Mouse (Mus musculus) forebrain, postnatal 0 days (tissue): ENCODE results near the gene Gm28053. TPM values are rescaled to one million over a fixed set of nuclear protein-coding genes. Genes with fewer than 3 reads are reported as not detected.

Experiments
- ATAC-seq: fragments of 200-750 bp; cut with Nextera tagmentation; 2 replicates; pipeline ENCODE4 v1.8.0; 2017; ENCODE audit warnings: mild to moderate bottlenecking, moderate library complexity
- DNase-seq: peaks from one replicate; pipeline ENCODE4 v3.0.0-alpha.2; 2015
- H3K27ac ChIP-seq: fragments of 300-500 bp; sonication (generic); 2 replicates; pipeline ENCODE4 v1.5.1; 2014; ENCODE audit warnings: low read depth, mild to moderate bottlenecking, antibody characterized with exemption, low read length, moderate library complexity, mixed read lengths
- H3K27me3 ChIP-seq: fragments of 300-500 bp; sonication (generic); 2 replicates; pipeline ENCODE4 v1.6.1; 2014; ENCODE audit warnings: mild to moderate bottlenecking, low read length, mixed read lengths; ENCODE audit not compliant: insufficient read depth
- H3K36me3 ChIP-seq: fragments of 300-500 bp; sonication (generic); 2 replicates; pipeline ENCODE4 v1.6.1; 2014; ENCODE audit warnings: mild to moderate bottlenecking, moderate library complexity; ENCODE audit not compliant: insufficient read depth
- H3K4me1 ChIP-seq: fragments of 300-500 bp; sonication (generic); 2 replicates; pipeline ENCODE4 v1.6.1; 2014; ENCODE audit warnings: antibody characterized with exemption; ENCODE audit not compliant: insufficient read depth
- H3K4me2 ChIP-seq: fragments of 300-500 bp; sonication (generic); 2 replicates; pipeline ENCODE4 v1.6.1; 2014; ENCODE audit warnings: low read depth, mild to moderate bottlenecking, moderate library complexity
- H3K4me3 ChIP-seq: fragments of 300-500 bp; sonication (generic); 2 replicates; pipeline ENCODE4 v1.5.1; 2014; ENCODE audit warnings: low read depth, low read length, mixed read lengths
- H3K9ac ChIP-seq: fragments of 300-500 bp; sonication (generic); 2 replicates; pipeline ENCODE4 v1.6.1; 2014; ENCODE audit warnings: mild to moderate bottlenecking
- H3K9me3 ChIP-seq: fragments of 300-500 bp; sonication (generic); 2 replicates; pipeline ENCODE4 v1.6.1; 2016; ENCODE audit warnings: low read length
- CTCF ChIP-seq: sonication (generic); IDR thresholded peaks from 2 replicates; pipeline ENCODE4 v1.5.1; 2016; ENCODE audit warnings: antibody characterized with exemption, control low read depth, low read depth
- WGBS: fragments of 180-500 bp; shearing (Covaris S2); extraction: QIAGEN DNeasy Blood & Tissue Kit; methylation state at CpG from one replicate; pipeline ENCODE4 v1.1.7; 2014; 5-methylcytosine and 5-hydroxymethylcytosine counted together
- polyA plus RNA-seq: library from polyadenylated mRNA; unstranded; fragments of >200 nt; fragmentation: Nextera tagmentation; extraction: Ambion mirVana; gene quantifications from 2 replicates; pipeline ENCODE4 v1.2.1, GENCODE M21; 2015
- total RNA-seq: library from RNA; depleted of rRNA; stranded (reverse); fragments of >200 nt; gene quantifications from 2 replicates; pipeline ENCODE4 v1.2.3, GENCODE M21; 2014

Gm28053 gene
- total and polyA plus RNA-seq, 2 experiments from 2014 or later: not detected

DNA sequence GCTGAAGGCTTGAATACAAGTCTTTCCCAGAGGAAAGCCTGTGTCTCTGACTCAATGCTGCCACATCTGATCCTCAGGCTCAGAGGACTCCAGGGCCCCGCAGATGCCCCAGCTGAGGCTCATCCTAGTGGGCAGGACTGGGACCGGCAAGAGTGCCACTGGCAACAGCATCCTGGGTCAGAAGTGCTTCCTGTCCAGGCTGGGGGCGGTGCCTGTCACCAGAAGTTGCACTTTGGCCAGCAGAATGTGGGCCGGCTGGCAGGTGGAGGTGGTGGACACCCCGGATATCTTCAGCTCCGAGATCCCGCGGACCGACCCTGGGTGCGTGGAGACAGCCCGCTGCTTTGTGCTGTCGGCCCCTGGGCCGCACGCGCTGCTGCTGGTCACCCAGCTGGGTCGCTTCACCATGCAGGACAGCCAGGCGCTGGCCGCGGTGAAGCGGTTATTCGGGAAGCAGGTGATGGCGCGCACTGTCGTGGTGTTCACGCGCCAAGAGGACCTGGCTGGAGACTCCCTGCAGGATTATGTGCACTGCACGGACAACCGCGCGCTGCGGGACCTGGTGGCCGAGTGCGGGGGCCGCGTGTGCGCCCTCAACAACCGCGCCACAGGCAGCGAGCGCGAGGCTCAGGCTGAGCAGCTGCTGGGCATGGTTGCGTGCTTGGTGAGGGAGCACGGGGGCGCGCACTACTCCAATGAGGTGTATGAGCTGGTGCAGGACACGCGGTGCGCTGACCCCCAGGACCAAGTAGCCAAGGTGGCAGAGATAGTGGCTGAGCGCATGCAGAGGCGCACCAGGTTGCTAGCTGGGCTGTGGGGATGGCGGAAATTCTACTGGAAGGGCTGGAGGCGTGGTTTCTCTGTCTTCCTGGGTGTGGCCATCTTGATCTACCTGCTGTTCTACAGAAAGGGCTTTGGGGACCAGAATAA is 24.3 kb downstream of the Gm28053 start:
- Histone ChIP-seq H3K27ac (no peak overlapping the region), H3K27me3 (peaks cover 19% of the 10 kb centered on the region), H3K4me3 (peak overlapping the region; percentile 43), H3K4me2 (peak overlapping the region; percentile 79), H3K9ac (peak overlapping the region; percentile 58), H3K9me3 (no peaks in the 10 kb centered on the region), H3K36me3 (no peaks in the 10 kb centered on the region), H3K4me1 (no peaks in the 10 kb centered on the region)
- ATAC-seq: peak; percentile 72
- WGBS: 6% methylated on average over 52 of the region's 52 CpGs
- no peak for TF ChIP-seq CTCF
- DNase-seq: peak; percentile 45

DNA sequence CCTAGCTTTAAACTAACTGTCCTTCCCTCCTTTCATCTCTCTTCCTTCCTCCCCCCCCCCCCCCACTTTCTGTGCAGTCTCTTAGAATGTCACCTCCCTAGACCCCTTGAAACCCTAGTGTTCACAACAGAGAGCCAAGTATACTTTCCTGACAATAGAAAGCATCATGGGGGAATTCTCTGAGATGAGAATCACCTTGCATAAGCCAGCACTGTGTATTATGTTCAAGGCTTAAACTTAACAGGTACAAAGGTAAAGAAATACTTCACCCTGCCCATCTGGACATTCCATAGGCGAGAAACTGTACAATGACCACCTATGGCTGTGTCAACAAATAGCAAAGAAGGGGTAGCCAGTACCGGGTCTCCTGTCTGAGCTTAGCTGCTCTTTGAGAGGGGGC is 27.1 kb downstream of the Gm28053 start:
- Histone ChIP-seq H3K4me3 (no peak overlapping the region), H3K9ac (no peak overlapping the region), H3K27me3 (peaks cover 19% of the 10 kb centered on the region), H3K4me1 (no peaks in the 10 kb centered on the region), H3K9me3 (no peaks in the 10 kb centered on the region), H3K4me2 (no peak overlapping the region; the same call in 1 of the 2 replicates), H3K27ac (no peak overlapping the region), H3K36me3 (no peaks in the 10 kb centered on the region)
- WGBS: 61% methylated on average over 2 of the region's 2 CpGs
- DNase-seq (no peak), ATAC-seq (no peak)
- TF ChIP-seq CTCF: no peak

DNA sequence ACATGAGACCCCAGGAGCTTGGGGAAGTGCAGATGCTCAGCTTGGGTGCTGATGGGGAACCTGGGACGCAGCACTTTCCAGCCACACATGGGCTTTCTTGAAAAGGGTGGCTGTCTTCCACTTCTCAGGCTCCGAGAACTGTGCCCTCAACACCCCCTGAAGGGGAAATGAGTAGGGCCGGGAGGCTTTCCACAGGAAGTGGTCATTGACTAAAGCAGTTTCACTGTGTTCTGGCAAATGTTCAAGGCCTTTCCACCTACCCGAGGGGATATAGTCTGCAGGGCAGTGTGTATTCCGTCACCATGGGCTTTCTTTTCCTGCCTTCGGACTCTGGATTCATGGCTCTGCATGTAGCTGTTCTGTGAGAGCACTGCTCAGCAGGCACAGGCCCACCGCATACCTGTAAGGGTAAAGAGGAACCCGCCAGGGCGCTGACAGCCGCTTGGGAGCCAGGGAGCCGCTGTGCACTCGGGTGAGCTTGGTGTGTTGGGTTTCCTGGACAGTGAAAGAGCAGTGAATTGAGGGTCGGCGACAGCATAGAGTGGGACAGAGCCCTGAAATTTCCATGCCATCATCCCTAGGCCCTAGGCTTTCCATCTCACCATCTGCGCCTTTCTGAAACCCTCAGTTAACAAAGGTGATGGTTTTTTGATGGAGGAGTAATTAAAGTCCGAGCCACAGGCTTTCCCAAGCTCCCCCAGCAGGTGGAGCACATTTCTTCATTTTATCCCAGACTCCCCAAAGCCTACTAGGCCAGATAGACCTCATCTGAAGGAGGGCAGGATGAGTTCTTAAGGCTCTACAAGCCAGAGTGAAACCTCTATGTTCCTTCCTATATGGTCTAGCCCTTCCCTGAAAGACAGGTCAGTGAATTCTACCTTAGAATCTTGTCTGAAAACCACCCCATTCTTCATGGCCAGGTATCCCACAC is 27.8 kb downstream of the Gm28053 start, which contains the start of gene Gimap5:
Gene Gimap5 (plus strand): TSS at position 239 of the 931 bp plus-strand sequence.
- Histone ChIP-seq H3K27me3 (peaks cover 14% of the 10 kb centered on the region), H3K27ac (no peak within 1 kb of the TSS), H3K4me3 (no peak within 1 kb of the TSS), H3K9me3 (no peaks in the 10 kb centered on the region), H3K4me1 (no peaks in the 10 kb centered on the region), H3K36me3 (no peaks in the 10 kb centered on the region), H3K4me2 (no peak within 1 kb of the TSS; the same call in 1 of the 2 replicates), H3K9ac (no peak within 1 kb of the TSS)
- TF ChIP-seq CTCF: peak; percentile 58
- WGBS: 40% methylated on average over 16 of the region's 16 CpGs
- DNase-seq (peak; percentile 27), ATAC-seq (no peak)

DNA sequence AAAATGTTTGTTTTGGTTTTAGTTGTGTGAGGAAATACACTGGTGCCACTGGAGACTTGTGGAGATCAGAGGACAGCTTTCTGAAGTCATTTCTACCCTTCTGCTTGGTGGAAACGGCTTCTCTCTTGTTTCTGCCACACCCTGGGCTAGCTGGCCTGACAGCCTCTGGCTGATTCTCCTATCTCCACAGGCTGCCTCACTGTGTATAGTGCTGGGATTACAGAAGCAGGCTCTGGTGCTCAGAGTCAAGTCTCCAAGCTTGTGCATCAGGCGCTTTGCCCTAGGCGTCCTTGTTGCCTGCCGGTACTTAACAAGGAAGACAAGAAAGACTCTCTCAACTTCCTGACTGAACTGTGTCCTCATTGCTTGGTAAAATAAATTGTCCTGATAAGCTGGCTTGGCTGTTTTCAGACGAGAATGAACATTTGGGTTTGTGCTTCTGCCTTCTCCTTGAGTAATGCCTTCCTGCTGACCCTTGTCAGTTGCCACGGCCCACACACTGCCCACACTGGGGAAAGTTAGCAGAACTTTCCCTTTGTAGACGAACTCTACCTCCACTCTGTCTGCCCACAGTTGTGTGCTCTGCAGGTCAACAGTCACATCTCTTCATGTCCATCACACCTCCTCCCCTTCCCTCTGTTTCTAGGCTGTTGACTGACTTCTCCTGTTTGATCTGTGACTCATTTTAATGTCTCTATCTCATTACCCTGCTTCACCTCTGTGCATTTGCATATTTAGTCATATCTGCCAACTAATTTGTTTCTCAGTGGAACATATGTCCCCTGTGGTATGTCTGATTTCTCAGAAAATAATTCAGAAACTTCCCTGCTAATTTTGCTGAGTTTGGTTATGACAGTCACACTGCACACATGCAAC is 28.9 kb downstream of the Gm28053 start:
- Histone ChIP-seq H3K36me3 (no peaks in the 10 kb centered on the region), H3K4me1 (no peaks in the 10 kb centered on the region), H3K9me3 (no peaks in the 10 kb centered on the region), H3K9ac (no peak overlapping the region), H3K4me2 (no peak overlapping the region), H3K27ac (no peak overlapping the region), H3K27me3 (0 out of 2 replicates have a peak, but pooled peaks cover 3% of the 10 kb centered on the region), H3K4me3 (no peak overlapping the region)
- DNase-seq: no peak
- no peak for TF ChIP-seq CTCF
- 83% methylated on average over 7 of the region's 7 CpGs for WGBS
- no peak for ATAC-seq

DNA sequence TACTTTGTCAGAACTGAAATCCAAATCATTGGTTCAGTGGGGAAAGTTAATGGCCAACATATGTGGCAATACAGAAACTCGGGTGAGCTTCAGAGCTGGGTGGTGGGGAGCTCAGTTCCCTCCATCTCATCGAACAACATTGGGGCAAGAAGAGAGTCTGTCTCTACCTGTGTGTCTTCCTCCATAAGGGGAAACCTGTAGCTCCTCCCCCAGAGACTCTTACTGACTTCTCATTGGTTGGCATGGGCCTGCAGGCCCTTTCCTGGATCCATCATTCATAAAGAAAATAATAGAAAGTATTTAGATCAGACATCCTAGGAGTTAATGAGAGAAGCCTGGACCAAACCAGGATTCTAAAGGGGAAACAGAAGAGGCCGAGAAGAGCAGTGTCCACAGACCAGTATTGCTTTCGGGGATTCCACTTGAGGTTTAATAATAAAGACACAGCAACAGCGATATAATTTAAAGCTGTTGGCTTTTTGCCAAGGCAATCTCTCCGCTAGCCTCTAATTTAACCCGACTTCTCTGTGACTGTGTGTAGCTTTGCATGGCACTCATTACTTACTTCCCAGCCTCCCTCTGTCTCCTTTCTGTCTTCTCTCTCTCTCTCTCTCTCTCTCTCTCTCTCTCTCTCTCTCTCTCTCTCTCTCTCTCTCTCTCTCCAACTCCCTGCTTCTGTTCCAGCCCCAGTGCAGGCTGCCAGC is 45.3 kb downstream of the Gm28053 start:
- Histone ChIP-seq H3K4me2 (no peak overlapping the region), H3K4me3 (no peak overlapping the region), H3K27me3 (no peaks in the 10 kb centered on the region), H3K9ac (no peak overlapping the region), H3K9me3 (no peaks in the 10 kb centered on the region), H3K27ac (no peak overlapping the region), H3K36me3 (no peaks in the 10 kb centered on the region), H3K4me1 (no peaks in the 10 kb centered on the region)
- DNase-seq: no peak
- no peak for TF ChIP-seq CTCF
- WGBS: 63% methylated on average over 7 of the region's 7 CpGs
- no peak for ATAC-seq

DNA sequence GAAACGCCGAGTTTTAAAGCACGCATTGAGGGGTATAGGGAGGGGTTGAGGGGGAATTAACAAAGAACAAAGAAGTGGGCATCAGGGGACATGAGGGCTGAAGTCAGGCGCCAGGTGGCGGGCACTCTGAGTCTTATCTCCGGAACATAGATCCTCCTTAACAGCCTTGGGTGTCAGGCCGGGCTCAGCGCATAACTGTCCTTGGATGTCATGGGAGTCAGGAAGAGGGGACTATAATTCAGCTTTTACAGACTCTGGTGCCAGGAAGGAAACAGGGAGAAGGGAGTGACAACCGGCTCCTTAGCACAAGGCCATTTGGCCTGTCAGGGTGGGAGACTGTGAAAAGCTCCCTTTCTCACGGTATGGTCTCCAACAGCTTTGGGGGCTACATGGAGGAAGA is 46.1 kb downstream of the Gm28053 start:
- H3K27ac ChIP-seq: no peak overlapping the region
- TF ChIP-seq CTCF: no peak
- no peak overlapping the region for H3K4me3 ChIP-seq
- H3K4me1 ChIP-seq: no peaks in the 10 kb centered on the region
- no peaks in the 10 kb centered on the region for H3K9me3 ChIP-seq
- H3K27me3 ChIP-seq: no peaks in the 10 kb centered on the region
- H3K4me2 ChIP-seq: no peak overlapping the region
- H3K36me3 ChIP-seq: no peaks in the 10 kb centered on the region
- no peak for ATAC-seq
- DNase-seq: no peak
- no peak overlapping the region for H3K9ac ChIP-seq
- WGBS: 93% methylated on average over 10 of the region's 10 CpGs
